Mouse (Mus musculus): ENCODE measurements at regions not wholly inside any gene's neighbourhood (a gene's known extent, or its start where the extent isn't known, plus 50 kb on each side); places are given as distances from the start of the nearest gene placed in this dataset.

- H3K9ac ChIP-seq (ENCODE audit: low read depth, low read length) = no peak overlapping the region
- no peaks in the 10 kb centered on the region for H3K4me1 ChIP-seq (replicated peaks; ENCODE audit: control insufficient read depth, insufficient read depth, low read length)
- H3K4me2 ChIP-seq (replicated peaks; ENCODE audit: low read depth) = no peak overlapping the region
- no peak for TF ChIP-seq CTCF (IDR thresholded peaks at IDR 0.05; ENCODE audit: low read depth)
- no peaks in the 10 kb centered on the region for H3K27me3 ChIP-seq (replicated peaks; ENCODE audit: control insufficient read depth, insufficient read depth, low read length)
- H3K4me3 ChIP-seq (ENCODE audit: low read depth, low read length) = no peak overlapping the region
- H3K27ac ChIP-seq (ENCODE audit: low read depth, low read length) = no peak overlapping the region
- ATAC-seq = no peak
- H3K36me3 ChIP-seq (ENCODE audit: control insufficient read depth, insufficient read depth) = no peaks in the 10 kb centered on the region
- no peaks in the 10 kb centered on the region for H3K9me3 ChIP-seq (ENCODE audit: control insufficient read depth)
Measured at GRCm38 (mm10) chr12:45437271-45437670, 362.8 kb upstream of the Stxbp6 start.

- no peak for TF ChIP-seq CTCF (IDR thresholded peaks at IDR 0.05; ENCODE audit: low read depth)
- 70% methylated on average over 2 of the region's 2 CpGs for WGBS
- no peak overlapping the region for H3K4me3 ChIP-seq (ENCODE audit: low read depth, low read length)
- H3K36me3 ChIP-seq (ENCODE audit: control insufficient read depth, insufficient read depth) = no peaks in the 10 kb centered on the region
- H3K4me1 ChIP-seq (replicated peaks; ENCODE audit: control insufficient read depth, insufficient read depth, low read length) = no peaks in the 10 kb centered on the region
- no peak overlapping the region for H3K9ac ChIP-seq (ENCODE audit: low read depth, low read length)
- no peak overlapping the region for H3K27ac ChIP-seq (ENCODE audit: low read depth, low read length)
- ATAC-seq = no peak
- no peaks in the 10 kb centered on the region for H3K27me3 ChIP-seq (replicated peaks; ENCODE audit: control insufficient read depth, insufficient read depth, low read length)
- no peak overlapping the region for H3K4me2 ChIP-seq (replicated peaks; ENCODE audit: low read depth)
- no peaks in the 10 kb centered on the region for H3K9me3 ChIP-seq (ENCODE audit: control insufficient read depth)
Measured at GRCm38 (mm10) chr12:45399436-45399835, 324.9 kb upstream of the Stxbp6 start.

DNA sequence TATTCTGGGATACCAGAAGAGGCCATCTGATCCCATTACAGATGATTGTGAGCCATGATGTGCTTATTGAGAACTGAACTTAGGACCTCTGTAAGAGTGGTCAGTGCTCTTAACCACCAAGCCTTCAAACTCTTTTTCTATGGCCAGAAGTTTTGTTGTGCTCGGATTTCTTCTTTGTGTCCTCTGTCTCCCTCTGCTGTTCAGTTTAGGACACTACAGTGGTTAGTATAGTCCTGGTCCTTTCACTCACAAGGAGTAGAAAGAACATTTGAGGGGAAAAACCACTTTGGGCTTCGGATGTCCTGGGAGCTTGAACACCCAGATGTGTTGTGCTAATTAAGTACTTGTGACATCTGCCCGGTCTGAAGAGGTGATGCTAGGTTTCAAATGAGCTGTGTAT, 310.4 kb upstream of the Stxbp6 start:
- no peak overlapping the region for H3K4me3 ChIP-seq (ENCODE audit: low read depth, low read length)
- 54% methylated on average over 3 of the region's 3 CpGs for WGBS
- no peaks in the 10 kb centered on the region for H3K9me3 ChIP-seq (ENCODE audit: control insufficient read depth)

More for the DNA sequence above, 310.4 kb upstream of the Stxbp6 start:
- Histone ChIP-seq H3K27ac (ENCODE audit: low read depth, low read length) (no peak overlapping the region), H3K36me3 (ENCODE audit: control insufficient read depth, insufficient read depth) (no peaks in the 10 kb centered on the region), H3K27me3 (replicated peaks; ENCODE audit: control insufficient read depth, insufficient read depth, low read length) (no peaks in the 10 kb centered on the region), H3K4me2 (replicated peaks; ENCODE audit: low read depth) (no peak overlapping the region), H3K9ac (ENCODE audit: low read depth, low read length) (no peak overlapping the region), H3K4me1 (replicated peaks; ENCODE audit: control insufficient read depth, insufficient read depth, low read length) (no peaks in the 10 kb centered on the region)
- no peak for ATAC-seq
- peak; percentile 61 for TF ChIP-seq CTCF (IDR thresholded peaks at IDR 0.05; ENCODE audit: low read depth)

All from intestine, postnatal 0 days (tissue).